Mouse (Mus musculus): ENCODE data around the gene Hexim1.

The Hexim1 gene

GRCm38 (mm10) chr11:103116008-103116818, at the start of gene Hexim1:
Gene Hexim1 (plus strand): TSS chr11:103116231.
- in situ Hi-C loops (cut with MboI, MseI), result no loop called here

- in situ Hi-C loops (cut with MboI, MseI), result no loop called here
Observed at GRCm38 (mm10) chr11:103067051-103067361, 49.0 kb upstream of the Hexim1 start.

- in situ Hi-C loops (cut with MboI, MseI), result no loop called here
Observed at GRCm38 (mm10) chr11:103067457-103068001, 48.5 kb upstream of the Hexim1 start.

- in situ Hi-C loops (cut with MboI, MseI), result no loop called here
Observed at GRCm38 (mm10) chr11:103068272-103068671, 47.8 kb upstream of the Hexim1 start.

- in situ Hi-C loops (cut with MboI, MseI), result no loop called here
Observed at GRCm38 (mm10) chr11:103068884-103069283, 47.1 kb upstream of the Hexim1 start.

GRCm38 (mm10) chr11:103069731-103070130, 46.3 kb upstream of the Hexim1 start:
- in situ Hi-C loops (cut with MboI, MseI), result no loop called here

GRCm38 (mm10) chr11:103070322-103070880, 45.6 kb upstream of the Hexim1 start:
- in situ Hi-C loops (cut with MboI, MseI), result no loop called here

GRCm38 (mm10) chr11:103073671-103074070, 42.4 kb upstream of the Hexim1 start:
- in situ Hi-C loops (cut with MboI, MseI), result no loop called here

- in situ Hi-C loops (cut with MboI, MseI), result no loop called here
Observed at GRCm38 (mm10) chr11:103074121-103074650, 41.8 kb upstream of the Hexim1 start.

- in situ Hi-C loops (cut with MboI, MseI), result no loop called here
Observed at GRCm38 (mm10) chr11:103074796-103075323, 41.2 kb upstream of the Hexim1 start.

GRCm38 (mm10) chr11:103076010-103076409, 40.0 kb upstream of the Hexim1 start:
- in situ Hi-C loops (cut with MboI, MseI), result no loop called here

- in situ Hi-C loops (cut with MboI, MseI), result no loop called here
Observed at GRCm38 (mm10) chr11:103076581-103076980, 39.5 kb upstream of the Hexim1 start.

- in situ Hi-C loops (cut with MboI, MseI), result no loop called here
Observed at GRCm38 (mm10) chr11:103078131-103078530, 37.9 kb upstream of the Hexim1 start.

- in situ Hi-C loops (cut with MboI, MseI), result no loop called here
Observed at GRCm38 (mm10) chr11:103080323-103081091, 35.5 kb upstream of the Hexim1 start.

GRCm38 (mm10) chr11:103081631-103082030, 34.4 kb upstream of the Hexim1 start:
- in situ Hi-C loops (cut with MboI, MseI), result no loop called here

GRCm38 (mm10) chr11:103093306-103093705, 22.7 kb upstream of the Hexim1 start:
- in situ Hi-C loops (cut with MboI, MseI), result no loop called here

- in situ Hi-C loops (cut with MboI, MseI), result no loop called here
Observed at GRCm38 (mm10) chr11:103093862-103094833, 21.9 kb upstream of the Hexim1 start.

- in situ Hi-C loops (cut with MboI, MseI), result no loop called here
Observed at GRCm38 (mm10) chr11:103095107-103095670, 20.8 kb upstream of the Hexim1 start.

GRCm38 (mm10) chr11:103095801-103096200, 20.2 kb upstream of the Hexim1 start:
- in situ Hi-C loops (cut with MboI, MseI), result no loop called here

Measured in regulatory T cell (primary cell).